Mouse (Mus musculus) midbrain, embryonic 14.5 days (tissue): ENCODE data around the gene Tgm5. TPM values are rescaled to one million over a fixed set of nuclear protein-coding genes. Genes with fewer than 3 reads are reported as not detected.
"Not testable (repeated sequence)": the region's sequence is repeated elsewhere in the genome, so short reads cannot be mapped to it uniquely, and the experiment has no call there.

ENCODE experiments used
- ATAC-seq: fragments of 200-750 bp; cut with Nextera tagmentation; 2 replicates; pipeline ENCODE4 v1.8.0; 2017; ENCODE audit warnings: moderate number of reproducible peaks, moderate library complexity; ENCODE audit not compliant: low FRiP score, low TSS enrichment
- DNase-seq: peaks from one replicate; pipeline ENCODE4 v3.0.0-alpha.2; 2015
- H3K27ac ChIP-seq: fragments of 300-500 bp; sonication (generic); replicated peaks from 2 replicates; pipeline ENCODE4 v1.5.1; 2014; ENCODE audit warnings: mild to moderate bottlenecking, low read depth, low read length, moderate library complexity
- H3K27me3 ChIP-seq: fragments of 300-500 bp; sonication (generic); 2 replicates; pipeline ENCODE4 v1.6.1; 2014; ENCODE audit warnings: low read length, control low read depth, mixed read lengths; ENCODE audit not compliant: control insufficient read depth, insufficient read depth
- H3K36me3 ChIP-seq: fragments of 300-500 bp; sonication (generic); 2 replicates; pipeline ENCODE4 v1.6.1; 2014; ENCODE audit warnings: low read length, control low read depth; ENCODE audit not compliant: control insufficient read depth, insufficient read depth
- H3K4me1 ChIP-seq: fragments of 300-500 bp; sonication (generic); 2 replicates; pipeline ENCODE4 v1.6.1; 2014; ENCODE audit warnings: mild to moderate bottlenecking, antibody characterized with exemption, low read length, control low read depth; ENCODE audit not compliant: control insufficient read depth, insufficient read depth
- H3K4me2 ChIP-seq: fragments of 300-500 bp; sonication (generic); 2 replicates; pipeline ENCODE4 v1.6.1; 2014; ENCODE audit warnings: mild to moderate bottlenecking, low read length, moderate library complexity
- H3K4me3 ChIP-seq: fragments of 300-500 bp; sonication (generic); replicated peaks from 2 replicates; pipeline ENCODE4 v1.5.1; 2014; ENCODE audit warnings: low read depth, low read length
- H3K9ac ChIP-seq: fragments of 300-500 bp; sonication (generic); replicated peaks from 2 replicates; pipeline ENCODE4 v1.6.1; 2014; ENCODE audit warnings: mild to moderate bottlenecking, low read length, moderate library complexity
- H3K9me3 ChIP-seq: fragments of 300-500 bp; sonication (generic); 2 replicates; pipeline ENCODE4 v1.6.1; 2016; ENCODE audit warnings: low read length, control low read depth, mixed read lengths; ENCODE audit not compliant: control insufficient read depth
- WGBS: fragments of 180-500 bp; shearing (Covaris S2); extraction: QIAGEN DNeasy Blood & Tissue Kit; methylation state at CpG from one replicate; pipeline ENCODE4 v1.1.7; 2014; 5-methylcytosine and 5-hydroxymethylcytosine counted together
- polyA plus RNA-seq: library from polyadenylated mRNA; unstranded; fragments of >200 nt; fragmentation: Nextera tagmentation; extraction: Ambion mirVana; gene quantifications from 2 replicates; pipeline ENCODE4 v1.2.1, GENCODE M21; 2014

The Tgm5 gene
- polyA plus RNA-seq, 1 experiment from 2014 or later: not detected

- Histone ChIP-seq H3K27me3 (no peaks in the 10 kb centered on the region), H3K4me2 (no peak overlapping the region), H3K36me3 (no peaks in the 10 kb centered on the region), H3K9ac (no peak overlapping the region), H3K27ac (no peak overlapping the region), H3K4me1 (no peaks in the 10 kb centered on the region), H3K4me3 (no peak overlapping the region), H3K9me3 (no peaks in the 10 kb centered on the region)
- no peak for DNase-seq
- ATAC-seq: no peak
- 80% methylated on average over 6 of the region's 6 CpGs for WGBS
These were observed 27.6 kb downstream of the Tgm5 start for GRCm38 (mm10) chr2:121057997-121058396.

DNA sequence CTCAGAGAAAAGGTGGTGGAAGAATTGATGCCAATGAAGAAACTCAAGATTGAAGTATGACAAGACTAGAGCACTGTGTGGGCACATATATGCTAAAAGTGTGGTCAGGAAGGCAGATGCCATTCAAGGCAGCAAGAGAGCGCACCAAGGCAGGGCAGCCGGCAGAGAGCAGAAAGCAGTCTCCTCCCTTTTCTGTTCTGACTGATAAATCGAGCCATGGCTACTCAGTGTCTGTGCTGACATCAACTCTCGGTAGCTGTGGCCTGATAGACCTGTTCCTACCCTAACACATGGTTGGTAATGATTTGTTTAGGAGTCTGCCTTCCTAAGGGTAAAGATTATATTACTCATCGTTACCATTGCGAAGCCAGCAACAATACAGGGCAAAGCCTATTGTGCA, 29.7 kb downstream of the Tgm5 start:
- 91% methylated on average over 6 of the region's 6 CpGs for WGBS
- H3K4me2 ChIP-seq: no peak overlapping the region
- H3K36me3 ChIP-seq: no peaks in the 10 kb centered on the region

DNA sequence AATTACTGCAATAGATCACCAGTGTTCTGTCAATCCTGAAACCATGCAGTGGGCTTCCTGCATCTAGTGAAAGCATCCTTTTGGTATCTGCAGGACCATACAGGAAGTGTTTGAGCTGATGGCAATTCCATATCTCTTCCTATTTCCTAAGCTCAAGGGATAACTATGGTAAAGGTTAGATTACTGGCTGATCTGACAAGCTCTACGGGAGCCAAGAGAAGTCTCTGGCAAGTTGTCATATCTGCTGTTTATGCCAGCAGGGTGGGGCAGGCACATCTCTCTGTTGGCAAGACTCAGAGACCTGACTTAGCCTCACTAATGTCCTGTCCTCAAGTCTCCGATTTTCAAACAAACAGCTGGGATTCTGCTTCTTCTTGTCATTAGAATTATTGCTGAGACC, 31.6 kb downstream of the Tgm5 start:
- no peaks in the 10 kb centered on the region for H3K36me3 ChIP-seq
- ATAC-seq (no peak), DNase-seq (no peak)
- no peak overlapping the region for H3K9ac ChIP-seq
- no peaks in the 10 kb centered on the region for H3K4me1 ChIP-seq
- H3K9me3 ChIP-seq: no peaks in the 10 kb centered on the region
- no peaks in the 10 kb centered on the region for H3K27me3 ChIP-seq
- H3K4me2 ChIP-seq: no peak overlapping the region
- H3K4me3 ChIP-seq: no peak overlapping the region
- H3K27ac ChIP-seq: no peak overlapping the region
- WGBS: 79% methylated on average over 2 of the region's 2 CpGs

More for the DNA sequence above, 29.7 kb downstream of the Tgm5 start:
- Histone ChIP-seq H3K4me3 (no peak overlapping the region), H3K9me3 (no peaks in the 10 kb centered on the region), H3K27ac (no peak overlapping the region), H3K9ac (no peak overlapping the region), H3K4me1 (no peaks in the 10 kb centered on the region), H3K27me3 (no peaks in the 10 kb centered on the region)
- no peak for DNase-seq
- no peak for ATAC-seq

- DNase-seq: no peak
- Histone ChIP-seq H3K9ac (no peak overlapping the region), H3K27ac (no peak overlapping the region), H3K4me3 (no peak overlapping the region), H3K4me2 (no peak overlapping the region), H3K9me3 (no peaks in the 10 kb centered on the region), H3K27me3 (no peaks in the 10 kb centered on the region), H3K4me1 (no peaks in the 10 kb centered on the region), H3K36me3 (no peaks in the 10 kb centered on the region)
- ATAC-seq: no peak
- WGBS: 90% methylated on average over 5 of the region's 5 CpGs
These were observed 33.5 kb downstream of the Tgm5 start for GRCm38 (mm10) chr2:121052176-121052575.

DNA sequence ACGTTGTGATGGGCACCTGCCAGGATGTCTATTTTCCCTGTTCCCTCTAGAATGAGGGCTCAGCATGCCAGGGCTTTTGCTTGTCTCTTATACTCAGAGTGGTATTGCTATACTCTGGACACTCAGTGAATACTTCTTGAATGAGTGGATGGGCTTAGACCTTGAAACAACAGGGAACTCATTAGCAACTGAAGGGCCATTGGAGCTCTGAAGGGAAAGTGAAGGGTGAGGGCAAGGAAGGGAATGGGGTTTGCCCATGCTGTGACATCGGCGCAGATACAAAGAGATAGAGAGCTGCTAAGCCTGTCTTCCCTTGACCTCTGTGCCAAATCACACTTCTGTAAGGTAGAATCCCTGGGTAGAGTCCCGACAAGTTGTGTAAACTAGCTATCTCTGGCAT, 40.0 kb downstream of the Tgm5 start:
- H3K4me2 ChIP-seq: no peak overlapping the region
- no peak overlapping the region for H3K9ac ChIP-seq
- H3K4me3 ChIP-seq: no peak overlapping the region
- no peak overlapping the region for H3K27ac ChIP-seq
- DNase-seq (no peak), ATAC-seq (no peak)
- no peaks in the 10 kb centered on the region for H3K4me1 ChIP-seq
- 79% methylated on average over 4 of the region's 4 CpGs for WGBS
- no peaks in the 10 kb centered on the region for H3K9me3 ChIP-seq
- H3K36me3 ChIP-seq: no peaks in the 10 kb centered on the region
- no peaks in the 10 kb centered on the region for H3K27me3 ChIP-seq

- H3K9me3 ChIP-seq: no peaks in the 10 kb centered on the region
- H3K4me2 ChIP-seq: no peak overlapping the region
- H3K9ac ChIP-seq: no peak overlapping the region
- no peak overlapping the region for H3K27ac ChIP-seq
- H3K27me3 ChIP-seq: no peaks in the 10 kb centered on the region
- no peaks in the 10 kb centered on the region for H3K36me3 ChIP-seq
- no peak overlapping the region for H3K4me3 ChIP-seq
- ATAC-seq (no peak), DNase-seq (peak; percentile 65)
- no peaks in the 10 kb centered on the region for H3K4me1 ChIP-seq
- WGBS: 51% methylated on average over 5 of the region's 5 CpGs
These were observed 44.5 kb downstream of the Tgm5 start for GRCm38 (mm10) chr2:121041098-121041497.

GRCm38 (mm10) chr2:121039382-121039781, 46.3 kb downstream of the Tgm5 start:
- Histone ChIP-seq H3K9me3 (no peaks in the 10 kb centered on the region), H3K27ac (no peak overlapping the region), H3K36me3 (no peaks in the 10 kb centered on the region), H3K27me3 (no peaks in the 10 kb centered on the region), H3K4me2 (no peak overlapping the region), H3K4me1 (no peaks in the 10 kb centered on the region), H3K4me3 (no peak overlapping the region), H3K9ac (no peak overlapping the region)
- WGBS: 98% methylated on average over 1 of the region's 1 CpGs
- no peak for ATAC-seq
- DNase-seq: no peak

- not testable (repeated sequence) for H3K27ac ChIP-seq, H3K36me3 ChIP-seq, H3K4me3 ChIP-seq, H3K4me1 ChIP-seq, H3K27me3 ChIP-seq, ATAC-seq, H3K4me2 ChIP-seq, H3K9ac ChIP-seq, DNase-seq, H3K9me3 ChIP-seq
- WGBS: 90% methylated on average over 1 of the region's 1 CpGs
These were observed 46.8 kb downstream of the Tgm5 start for GRCm38 (mm10) chr2:121038851-121039250.

GRCm38 (mm10) chr2:121036733-121037341, 48.8 kb downstream of the Tgm5 start, which contains the start of gene Epb42:
Epb42 (minus strand) TSS chr2:121037072.
- Histone ChIP-seq H3K9ac (no peak within 1 kb of the TSS), H3K4me1 (no peaks in the 10 kb centered on the region), H3K27me3 (no peaks in the 10 kb centered on the region), H3K4me3 (no peak within 1 kb of the TSS), H3K9me3 (no peaks in the 10 kb centered on the region), H3K27ac (no peak within 1 kb of the TSS), H3K4me2 (no peak within 1 kb of the TSS), H3K36me3 (no peaks in the 10 kb centered on the region)
- no peak for ATAC-seq
- DNase-seq: no peak
- WGBS: 71% methylated on average over 5 of the region's 5 CpGs
